Mouse (Mus musculus) MEL (cell line): ENCODE data around the gene Atp1b3. TPM values are rescaled to one million over a fixed set of nuclear protein-coding genes. Genes with fewer than 3 reads are reported as not detected.

Experiments
- DNase-seq: peaks from one replicate; pipeline ENCODE4 v3.0.0; 2011; ENCODE audit warnings: low read depth, low spot score
- H3K27ac ChIP-seq: 2 replicates; pipeline ENCODE4 v1.5.1; 2012; ENCODE audit warnings: low read depth, mild to moderate bottlenecking, control low read depth, low read length, moderate library complexity; ENCODE audit not compliant: control insufficient read depth
- H3K27me3 ChIP-seq, 2 experiments: fragments of 150-350 bp in 1 of 2; sonication (generic) in 1 of 2; 2 replicates each; pipeline ENCODE4 v1.6.1; 2012; ENCODE audit warnings: low read length in 2 of 2, mild to moderate bottlenecking in 2 of 2, improper control_type of control experiment in 1 of 2, moderate library complexity in 1 of 2; ENCODE audit not compliant: insufficient read depth in 2 of 2, control insufficient read depth in 1 of 2
- H3K36me3 ChIP-seq, 2 experiments: 2 replicates each; pipeline ENCODE4 v1.6.1; 2012 to 2014; ENCODE audit warnings: low read length in 2 of 2, improper control_type of control experiment in 1 of 2, inconsistent platforms in 1 of 2, mild to moderate bottlenecking in 1 of 2; ENCODE audit not compliant: insufficient read depth in 2 of 2, control insufficient read depth in 1 of 2
- H3K4me1 ChIP-seq, 2 experiments: fragments of 150-350 bp in 1 of 2; sonication (generic) in 1 of 2; 2 replicates each; pipeline ENCODE4 v1.6.1; 2012; ENCODE audit warnings: low read length in 2 of 2, improper control_type of control experiment in 1 of 2, mild to moderate bottlenecking in 1 of 2; ENCODE audit not compliant: insufficient read depth in 2 of 2, control insufficient read depth in 1 of 2
- H3K4me3 ChIP-seq, 2 experiments: fragments of 150-350 bp in 1 of 2; sonication (generic) in 1 of 2; 2 replicates each; pipeline ENCODE4 v1.5.1; 2012; ENCODE audit warnings: low read depth in 2 of 2, low read length in 2 of 2, mild to moderate bottlenecking in 2 of 2, moderate library complexity in 2 of 2, control low read depth in 1 of 2, improper control_type of control experiment in 1 of 2; ENCODE audit not compliant: control insufficient read depth in 1 of 2, insufficient read depth in 1 of 2
- H3K79me2 ChIP-seq: 2 replicates; pipeline ENCODE4 v1.6.1; 2012; ENCODE audit warnings: mild to moderate bottlenecking, low read length, moderate library complexity; ENCODE audit not compliant: control insufficient read depth, poor library complexity, insufficient read depth
- H3K9ac ChIP-seq: 2 replicates; pipeline ENCODE4 v1.6.1; 2012; ENCODE audit warnings: low read depth, mild to moderate bottlenecking, control low read depth, low read length, moderate library complexity; ENCODE audit not compliant: control insufficient read depth, poor library complexity, severe bottlenecking
- H3K9me3 ChIP-seq: fragments of 150-350 bp; sonication (generic); replicated peaks from 2 replicates; pipeline ENCODE4 v1.6.1; 2012; ENCODE audit warnings: mild to moderate bottlenecking, low read length, improper control_type of control experiment, moderate library complexity; ENCODE audit not compliant: insufficient read depth
- CHD1 ChIP-seq: IDR thresholded peaks from 2 replicates; pipeline ENCODE4 v1.6.1; 2012; ENCODE audit warnings: low read depth, mild to moderate bottlenecking, inconsistent platforms, low read length, improper control_type of control experiment
- CHD2 ChIP-seq: IDR thresholded peaks from 2 replicates; pipeline ENCODE4 v1.6.1; 2011; ENCODE audit warnings: low read length, improper control_type of control experiment
- ELF1 ChIP-seq: IDR thresholded peaks from 2 replicates; pipeline ENCODE4 v1.6.1; 2014; ENCODE audit warnings: low read depth, mild to moderate bottlenecking, inconsistent platforms, low read length, improper control_type of control experiment, moderate library complexity
- EP300 ChIP-seq, 2 experiments: IDR thresholded peaks; 2 replicates each; pipeline ENCODE4 v1.6.1; 2011; ENCODE audit warnings: improper control_type of control experiment in 2 of 2, low read length in 2 of 2, low read depth in 1 of 2, mild to moderate bottlenecking in 1 of 2
- GABPA ChIP-seq: IDR thresholded peaks from 2 replicates; pipeline ENCODE4 v1.6.1; 2012; ENCODE audit warnings: low read depth, mild to moderate bottlenecking, inconsistent platforms, low read length, improper control_type of control experiment, moderate library complexity
- GATA1 ChIP-seq: IDR thresholded peaks from 2 replicates; pipeline ENCODE4 v1.6.1; 2011; ENCODE audit warnings: low read depth, low read length, improper control_type of control experiment
- HCFC1 ChIP-seq: IDR thresholded peaks from 2 replicates; pipeline ENCODE4 v1.6.1; 2012; ENCODE audit warnings: low read depth, mild to moderate bottlenecking, inconsistent platforms, low read length, improper control_type of control experiment, moderate library complexity
- KAT2A ChIP-seq: conservative IDR thresholded peaks from 2 replicates; pipeline ENCODE4 v1.6.1; 2012; ENCODE audit warnings: low read depth, low read length, improper control_type of control experiment, inconsistent platforms
- MAFK ChIP-seq: IDR thresholded peaks from 2 replicates; pipeline ENCODE4 v1.6.1; 2011; ENCODE audit warnings: low read depth, mild to moderate bottlenecking, low read length, improper control_type of control experiment, borderline replicate concordance
- MAX ChIP-seq: IDR thresholded peaks from 2 replicates; pipeline ENCODE4 v1.6.1; 2011; ENCODE audit warnings: low read length, improper control_type of control experiment
- MYC ChIP-seq: IDR thresholded peaks from 2 replicates; pipeline ENCODE4 v1.6.1; 2011; ENCODE audit warnings: low read depth, mild to moderate bottlenecking, low read length, improper control_type of control experiment, moderate library complexity
- NELFE ChIP-seq: IDR thresholded peaks from 2 replicates; pipeline ENCODE4 v1.6.1; 2011; ENCODE audit warnings: low read depth, low read length, improper control_type of control experiment
- SIN3A ChIP-seq: IDR thresholded peaks from 2 replicates; pipeline ENCODE4 v1.6.1; 2012; ENCODE audit warnings: low read length, improper control_type of control experiment, inconsistent platforms
- TAL1 ChIP-seq: IDR thresholded peaks from 2 replicates; pipeline ENCODE4 v1.6.1; 2012; ENCODE audit warnings: mild to moderate bottlenecking, inconsistent platforms, low read length, moderate library complexity, mixed read lengths
- TBP ChIP-seq: IDR thresholded peaks from 2 replicates; pipeline ENCODE4 v1.8.0; 2011; ENCODE audit warnings: low read depth, low read length, improper control_type of control experiment
- TCF12 ChIP-seq: IDR thresholded peaks from 2 replicates; pipeline ENCODE4 v1.6.1; 2014; ENCODE audit warnings: low read depth, mild to moderate bottlenecking, inconsistent platforms, low read length, improper control_type of control experiment, moderate library complexity
- USF1 ChIP-seq: IDR thresholded peaks from 2 replicates; pipeline ENCODE4 v1.6.1; 2014; ENCODE audit warnings: low read depth, mild to moderate bottlenecking, inconsistent platforms, low read length, improper control_type of control experiment, moderate library complexity
- ZC3H11A ChIP-seq: IDR thresholded peaks from 2 replicates; pipeline ENCODE4 v1.6.1; 2012; ENCODE audit warnings: low read depth, mild to moderate bottlenecking, inconsistent platforms, low read length, improper control_type of control experiment
- ZMIZ1 ChIP-seq: IDR thresholded peaks from 2 replicates; pipeline ENCODE4 v1.6.1; 2012; ENCODE audit warnings: low read depth, mild to moderate bottlenecking, inconsistent platforms, low read length, improper control_type of control experiment, moderate library complexity
- polyA plus RNA-seq, 2 experiments: library from polyadenylated mRNA; stranded (reverse) in 1 of 2; unstranded in 1 of 2; fragments of >175 nt in 1 of 2; fragments of >200 nt in 1 of 2; gene quantifications; 2 replicates each; pipeline versions ENCODE4 v1.2.1 to v1.2.4; 2012; ENCODE audit warnings: low replicate concordance in 2 of 2, low read depth in 1 of 2; ENCODE audit not compliant: insufficient read length in 2 of 2, insufficient read depth in 1 of 2, missing spikeins in 1 of 2
- total RNA-seq: library from RNA; depleted of rRNA; stranded (reverse); fragments of 300-350 nt; gene quantifications from 2 replicates; pipeline ENCODE4 v1.2.3, GENCODE M21; 2012

Gene Atp1b3
- total and polyA plus RNA-seq, 3 experiments: 57.8 to 70.6 TPM; not detected in 1

DNA sequence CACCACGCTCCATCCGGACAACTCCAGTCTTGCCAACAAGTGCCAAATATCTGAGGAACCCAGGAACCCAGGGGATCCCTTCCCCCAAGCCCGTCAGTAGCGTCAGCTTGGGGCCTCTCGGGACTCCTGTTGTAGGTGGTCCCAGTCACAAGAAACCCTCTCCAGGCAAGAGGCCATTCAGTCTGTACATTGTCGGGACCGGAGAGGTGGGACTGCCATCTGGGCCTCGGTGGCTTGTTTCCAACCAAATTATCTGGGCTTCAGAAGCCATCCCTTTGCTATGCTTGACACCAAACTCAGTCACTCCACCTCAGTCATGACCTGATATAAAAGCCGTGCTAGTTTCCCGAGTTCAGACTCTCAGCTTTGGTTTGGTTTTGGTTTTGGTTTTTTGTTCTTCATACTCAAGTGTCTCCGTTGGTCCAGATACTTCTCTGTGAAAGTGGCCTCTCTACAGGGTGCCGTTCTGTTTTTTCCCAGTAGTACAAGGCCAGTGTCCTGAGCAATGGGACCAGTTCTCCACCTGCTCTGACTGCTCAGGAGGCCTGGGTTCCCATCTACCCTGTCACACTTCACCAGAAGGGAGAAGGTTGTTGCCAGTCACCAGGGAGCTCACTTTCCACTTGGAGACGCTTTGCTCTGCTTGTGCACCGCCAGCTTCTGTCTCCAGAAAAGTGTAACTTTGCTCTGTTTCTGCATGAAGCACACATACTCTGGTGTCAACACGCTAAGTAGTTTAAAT is 41.7 kb downstream of the Atp1b3 start:
- Histone ChIP-seq H3K36me3 (no peaks in the 10 kb centered on the region), H3K4me3 (no peak overlapping the region), H3K27me3 (no peaks in the 10 kb centered on the region), H3K9me3 (no peaks in the 10 kb centered on the region), H3K27ac (no peak overlapping the region), H3K79me2 (no peaks in the 10 kb centered on the region)
- DNase-seq: no peak
- TF ChIP-seq GABPA: no peak
- TF ChIP-seq CHD2: no peak
- TF ChIP-seq, all 39 proteins: peak for 0
- no peaks in the 10 kb centered on the region for H3K4me1 ChIP-seq
- H3K9ac ChIP-seq: no peak overlapping the region

DNA sequence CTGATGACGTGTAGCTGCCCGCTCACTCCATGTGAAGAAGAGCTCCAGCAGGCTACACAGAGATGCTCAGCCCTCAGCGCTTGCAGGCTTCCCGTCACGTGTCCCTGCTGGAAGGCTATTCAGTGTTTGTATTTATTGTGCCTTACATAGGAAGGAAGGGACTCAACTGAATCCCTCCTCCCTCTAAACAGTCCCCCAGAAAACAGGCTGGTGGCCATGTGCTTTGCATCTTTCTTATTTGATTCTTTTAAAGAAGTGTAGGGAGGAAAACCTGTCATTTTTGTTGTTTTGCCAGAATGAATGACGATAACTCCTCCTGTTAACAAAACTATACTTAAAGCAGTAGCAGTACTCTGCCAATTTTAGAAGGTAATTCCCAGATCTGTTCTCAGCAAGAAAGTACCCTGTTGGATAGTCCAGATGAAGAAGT is 43.7 kb downstream of the Atp1b3 start:
- Histone ChIP-seq H3K9me3 (no peaks in the 10 kb centered on the region), H3K79me2 (no peaks in the 10 kb centered on the region), H3K9ac (no peak overlapping the region), H3K36me3 (no peaks in the 10 kb centered on the region), H3K4me1 (no peaks in the 10 kb centered on the region), H3K4me3 (no peak overlapping the region)
- DNase-seq: no peak
- TF ChIP-seq GATA1: no peak
- no peak for TF ChIP-seq USF1
- no peak for TF ChIP-seq TBP
- TF ChIP-seq KAT2A: no peak
- no peak for TF ChIP-seq HCFC1
- no peak for TF ChIP-seq MAFK
- TF ChIP-seq ZC3H11A: no peak
- TF ChIP-seq ELF1: no peak
- TF ChIP-seq MYC: no peak
- TF ChIP-seq MAX: no peak
- TF ChIP-seq TAL1: no peak
- TF ChIP-seq TCF12: no peak
- TF ChIP-seq GABPA: no peak
- TF ChIP-seq, all 39 proteins: peak for 0
- Histone ChIP-seq H3K27me3 (no peaks in the 10 kb centered on the region), H3K27ac (no peak overlapping the region)

DNA sequence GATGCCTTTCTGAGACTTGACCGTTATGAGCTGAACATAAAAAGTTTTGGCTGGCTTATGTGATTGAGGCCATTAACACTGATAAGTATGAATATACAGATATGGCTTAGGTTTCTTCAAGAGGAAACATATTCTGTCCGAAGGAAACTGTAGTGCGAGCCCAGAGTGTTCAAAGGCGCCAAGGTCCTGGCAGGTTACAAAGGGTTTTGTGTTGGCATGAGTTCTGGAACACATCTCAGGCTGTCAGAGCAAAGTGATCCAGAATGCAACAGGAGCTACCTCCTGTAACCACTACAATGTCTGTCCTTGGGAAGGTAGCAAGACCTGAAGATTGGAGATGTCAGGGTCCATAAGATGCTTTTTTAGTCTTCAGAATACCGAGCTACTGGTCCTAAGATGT is 44.9 kb downstream of the Atp1b3 start:
- Histone ChIP-seq H3K27me3 (no peaks in the 10 kb centered on the region), H3K9ac (no peak overlapping the region), H3K9me3 (no peaks in the 10 kb centered on the region), H3K4me3 (no peak overlapping the region), H3K79me2 (no peaks in the 10 kb centered on the region), H3K36me3 (no peaks in the 10 kb centered on the region), H3K4me1 (no peaks in the 10 kb centered on the region), H3K27ac (no peak overlapping the region)
- DNase-seq: no peak
- TF ChIP-seq SIN3A: no peak
- no peak for TF ChIP-seq ZMIZ1
- TF ChIP-seq NELFE: no peak
- no peak for TF ChIP-seq HCFC1
- TF ChIP-seq CHD1: no peak
- no peak for TF ChIP-seq TBP
- no peak for TF ChIP-seq EP300 (IDR thresholded peaks at IDR 0.05; ENCODE audit: low read depth in 1 of 2, low read length in 2 of 2)
- TF ChIP-seq, all 39 proteins: peak for 0
